Mouse (Mus musculus): Measurements from ENCODE around the gene Nlgn1. TPM values are rescaled to one million over a fixed set of nuclear protein-coding genes. Genes with fewer than 3 reads are reported as not detected.

Gene Nlgn1
- polyA plus RNA-seq (2014; fragmentation: Nextera tagmentation; extraction: Ambion mirVana) = 0.44 and 0.48 TPM in 2 replicates

- H3K27ac ChIP-seq (replicated peaks; ENCODE audit: low read depth, low read length) = no peak within 1 kb of the TSS
- no peaks in the 10 kb centered on the region for H3K4me1 ChIP-seq (ENCODE audit: control insufficient read depth, insufficient read depth, low read length)
- H3K27me3 ChIP-seq (ENCODE audit: control insufficient read depth, insufficient read depth, low read length) = peaks cover 21% of the 10 kb centered on the region
- ATAC-seq (ENCODE audit: insufficient number of reproducible peaks, low FRiP score, low TSS enrichment, low read depth) (no peak), DNase-seq (ENCODE audit: low spot score) (peak; percentile 32)
- peak within 1 kb of the TSS; percentile 96 for H3K4me2 ChIP-seq (ENCODE audit: low read depth, severe bottlenecking)
- H3K4me3 ChIP-seq (ENCODE audit: low read depth, low read length) = peak within 1 kb of the TSS; percentile 55
- WGBS = 3% methylated on average over 14 of the region's 14 CpGs
- no peaks in the 10 kb centered on the region for H3K36me3 ChIP-seq (ENCODE audit: control insufficient read depth, insufficient read depth, low read length)
- H3K9ac ChIP-seq (ENCODE audit: low read length) = peak within 1 kb of the TSS; percentile 40; the same call in 1 of the 2 replicates
- no peaks in the 10 kb centered on the region for H3K9me3 ChIP-seq (ENCODE audit: control insufficient read depth, low read length)
Observed at GRCm38 (mm10) chr3:26332400-26333238, at the start of gene Nlgn1. Nlgn1 (minus strand) TSS chr3:26332460.

- no peak for ATAC-seq (ENCODE audit: insufficient number of reproducible peaks, low FRiP score, low TSS enrichment, low read depth)
- no peaks in the 10 kb centered on the region for H3K4me1 ChIP-seq (ENCODE audit: control insufficient read depth, insufficient read depth, low read length)
- H3K27me3 ChIP-seq (ENCODE audit: control insufficient read depth, insufficient read depth, low read length) = no peaks in the 10 kb centered on the region
- H3K4me2 ChIP-seq (ENCODE audit: low read depth, severe bottlenecking) = no peak overlapping the region
- H3K4me3 ChIP-seq (ENCODE audit: low read depth, low read length) = no peak overlapping the region
- H3K9me3 ChIP-seq (ENCODE audit: control insufficient read depth, low read length) = no peaks in the 10 kb centered on the region
- no peak overlapping the region for H3K9ac ChIP-seq (ENCODE audit: low read length)
- no peak overlapping the region for H3K27ac ChIP-seq (replicated peaks; ENCODE audit: low read depth, low read length)
- no peaks in the 10 kb centered on the region for H3K36me3 ChIP-seq (ENCODE audit: control insufficient read depth, insufficient read depth, low read length)
- DNase-seq (ENCODE audit: low spot score) = no peak
- WGBS = 84% methylated on average over 2 of the region's 2 CpGs
Observed at GRCm38 (mm10) chr3:26378272-26378671, 46.0 kb upstream of the Nlgn1 start.

- Histone ChIP-seq H3K36me3 (ENCODE audit: control insufficient read depth, insufficient read depth, low read length) (no peaks in the 10 kb centered on the region), H3K4me2 (ENCODE audit: low read depth, severe bottlenecking) (no peak overlapping the region), H3K27me3 (ENCODE audit: control insufficient read depth, insufficient read depth, low read length) (no peaks in the 10 kb centered on the region), H3K9ac (ENCODE audit: low read length) (no peak overlapping the region), H3K4me3 (ENCODE audit: low read depth, low read length) (no peak overlapping the region), H3K4me1 (ENCODE audit: control insufficient read depth, insufficient read depth, low read length) (no peaks in the 10 kb centered on the region), H3K27ac (replicated peaks; ENCODE audit: low read depth, low read length) (no peak overlapping the region), H3K9me3 (ENCODE audit: control insufficient read depth, low read length) (no peaks in the 10 kb centered on the region)
- DNase-seq (ENCODE audit: low spot score) = no peak
- 85% methylated on average over 5 of the region's 5 CpGs for WGBS
- no peak for ATAC-seq (ENCODE audit: insufficient number of reproducible peaks, low FRiP score, low TSS enrichment, low read depth)
Observed at GRCm38 (mm10) chr3:26355082-26355481, 22.8 kb upstream of the Nlgn1 start.

- H3K9me3 ChIP-seq (ENCODE audit: control insufficient read depth, low read length) = no peaks in the 10 kb centered on the region
- H3K9ac ChIP-seq (ENCODE audit: low read length) = no peak overlapping the region
- H3K36me3 ChIP-seq (ENCODE audit: control insufficient read depth, insufficient read depth, low read length) = no peaks in the 10 kb centered on the region
- H3K27ac ChIP-seq (replicated peaks; ENCODE audit: low read depth, low read length) = no peak overlapping the region
- no peak for ATAC-seq (ENCODE audit: insufficient number of reproducible peaks, low FRiP score, low TSS enrichment, low read depth)
- H3K4me1 ChIP-seq (ENCODE audit: control insufficient read depth, insufficient read depth, low read length) = no peaks in the 10 kb centered on the region
- DNase-seq (ENCODE audit: low spot score) = no peak
- 90% methylated on average over 5 of the region's 5 CpGs for WGBS
- H3K4me2 ChIP-seq (ENCODE audit: low read depth, severe bottlenecking) = no peak overlapping the region
- H3K27me3 ChIP-seq (ENCODE audit: control insufficient read depth, insufficient read depth, low read length) = no peaks in the 10 kb centered on the region
- no peak overlapping the region for H3K4me3 ChIP-seq (ENCODE audit: low read depth, low read length)
Observed at GRCm38 (mm10) chr3:26354483-26355030, 22.3 kb upstream of the Nlgn1 start.

GRCm38 (mm10) chr3:26337495-26337894 is 5.2 kb upstream of the Nlgn1 start:
- no peak overlapping the region for H3K9ac ChIP-seq (ENCODE audit: low read length)
- no peaks in the 10 kb centered on the region for H3K4me1 ChIP-seq (ENCODE audit: control insufficient read depth, insufficient read depth, low read length)
- H3K36me3 ChIP-seq (ENCODE audit: control insufficient read depth, insufficient read depth, low read length) = no peaks in the 10 kb centered on the region
- H3K4me3 ChIP-seq (ENCODE audit: low read depth, low read length) = no peak overlapping the region
- no peak overlapping the region for H3K4me2 ChIP-seq (ENCODE audit: low read depth, severe bottlenecking)
- H3K27ac ChIP-seq (replicated peaks; ENCODE audit: low read depth, low read length) = no peak overlapping the region
- ATAC-seq (ENCODE audit: insufficient number of reproducible peaks, low FRiP score, low TSS enrichment, low read depth) (no peak), DNase-seq (ENCODE audit: low spot score) (no peak)
- WGBS = 76% methylated on average over 2 of the region's 2 CpGs
- no peaks in the 10 kb centered on the region for H3K9me3 ChIP-seq (ENCODE audit: control insufficient read depth, low read length)
- H3K27me3 ChIP-seq (ENCODE audit: control insufficient read depth, insufficient read depth, low read length) = peaks cover 12% of the 10 kb centered on the region

- H3K4me1 ChIP-seq (ENCODE audit: control insufficient read depth, insufficient read depth, low read length) = no peaks in the 10 kb centered on the region
- DNase-seq (ENCODE audit: low spot score) = peak; percentile 71
- peaks cover 21% of the 10 kb centered on the region for H3K27me3 ChIP-seq (ENCODE audit: control insufficient read depth, insufficient read depth, low read length)
- H3K9me3 ChIP-seq (ENCODE audit: control insufficient read depth, low read length) = no peaks in the 10 kb centered on the region
- H3K4me3 ChIP-seq (ENCODE audit: low read depth, low read length) = peak overlapping the region; percentile 47
- peak; percentile 71 for ATAC-seq (ENCODE audit: insufficient number of reproducible peaks, low FRiP score, low TSS enrichment, low read depth)
- H3K4me2 ChIP-seq (ENCODE audit: low read depth, severe bottlenecking) = peak overlapping the region; percentile 94
- 0 out of 2 replicates have a peak overlapping the region, but pooled peaks have one; percentile 22 for H3K9ac ChIP-seq (ENCODE audit: low read length)
- H3K27ac ChIP-seq (replicated peaks; ENCODE audit: low read depth, low read length) = no peak overlapping the region
- under 1% methylated on average over 40 of the region's 41 CpGs for WGBS
- H3K36me3 ChIP-seq (ENCODE audit: control insufficient read depth, insufficient read depth, low read length) = no peaks in the 10 kb centered on the region
Observed at GRCm38 (mm10) chr3:26333239-26333811, 1.1 kb upstream of the Nlgn1 start.

- peak overlapping the region; percentile 55 for H3K4me3 ChIP-seq (ENCODE audit: low read depth, low read length)
- no peaks in the 10 kb centered on the region for H3K9me3 ChIP-seq (ENCODE audit: control insufficient read depth, low read length)
- H3K4me1 ChIP-seq (ENCODE audit: control insufficient read depth, insufficient read depth, low read length) = no peaks in the 10 kb centered on the region
- peak overlapping the region; percentile 96 for H3K4me2 ChIP-seq (ENCODE audit: low read depth, severe bottlenecking)
- DNase-seq (ENCODE audit: low spot score) = peak; percentile 71
- H3K36me3 ChIP-seq (ENCODE audit: control insufficient read depth, insufficient read depth, low read length) = no peaks in the 10 kb centered on the region
- WGBS = under 1% methylated on average over 59 of the region's 60 CpGs
- peak overlapping the region; percentile 40; the same call in 1 of the 2 replicates for H3K9ac ChIP-seq (ENCODE audit: low read length)
- H3K27me3 ChIP-seq (ENCODE audit: control insufficient read depth, insufficient read depth, low read length) = peaks cover 21% of the 10 kb centered on the region
- ATAC-seq (ENCODE audit: insufficient number of reproducible peaks, low FRiP score, low TSS enrichment, low read depth) = peak; percentile 70; the same call in 1 of the 2 replicates
- no peak overlapping the region for H3K27ac ChIP-seq (replicated peaks; ENCODE audit: low read depth, low read length)
Observed at GRCm38 (mm10) chr3:26331177-26332061, 841 bp downstream of the Nlgn1 start.

- ATAC-seq (ENCODE audit: insufficient number of reproducible peaks, low FRiP score, low TSS enrichment, low read depth) (no peak), DNase-seq (ENCODE audit: low spot score) (no peak)
- Histone ChIP-seq H3K9ac (ENCODE audit: low read length) (no peak overlapping the region), H3K4me2 (ENCODE audit: low read depth, severe bottlenecking) (peak overlapping the region; percentile 96), H3K9me3 (ENCODE audit: control insufficient read depth, low read length) (no peaks in the 10 kb centered on the region), H3K4me3 (ENCODE audit: low read depth, low read length) (peak overlapping the region; percentile 55), H3K27me3 (ENCODE audit: control insufficient read depth, insufficient read depth, low read length) (peaks cover 21% of the 10 kb centered on the region), H3K36me3 (ENCODE audit: control insufficient read depth, insufficient read depth, low read length) (no peaks in the 10 kb centered on the region), H3K27ac (replicated peaks; ENCODE audit: low read depth, low read length) (no peak overlapping the region), H3K4me1 (ENCODE audit: control insufficient read depth, insufficient read depth, low read length) (no peaks in the 10 kb centered on the region)
- 6% methylated on average over 9 of the region's 9 CpGs for WGBS
Observed at GRCm38 (mm10) chr3:26330863-26331176, 1.4 kb downstream of the Nlgn1 start.

Measured in limb, embryonic 11.5 days (tissue).